Comparison of ENCODE assay signal across 9 mouse cellular contexts in genomic region chr10:107389505-107389904, GRCm38 (mm10).
A peak's percentile ranks its signal among the peaks of the same experiment; 100 is the strongest.
DNase-seq lines count a peak whose midpoint lies in the region; ATAC-seq and TF ChIP-seq lines count a peak whose summit lies in the region.
"Had no signal": no experiment of that assay in that cellular context is flagged by ENCODE, and none has a peak within 500 bp of the region (broad histone marks: within the 10 kb centered on the region; RNA-seq: fewer than 3 reads in every experiment).

No protein-coding gene starts in this region.

- TF ChIP-seq EP300 in liver, embryonic 14.5 days (IDR thresholded peaks at IDR 0.05; ENCODE audit: low read depth) = no peak

- no peak overlapping the region for H3K9ac ChIP-seq in liver, adult 2 months (ENCODE audit: low read depth, low read length)
- H3K9ac ChIP-seq in liver, embryonic 12.5 days = no peak overlapping the region
- H3K9ac ChIP-seq in kidney, postnatal 0 days (ENCODE audit: low read depth, low read length) = no peak overlapping the region
- H3K9ac ChIP-seq in liver, embryonic 14.5 days (replicated peaks) = no peak overlapping the region
- H3K9ac ChIP-seq: liver, embryonic 15.5 days had no signal

- no peak overlapping the region for H3K27ac ChIP-seq in liver, adult 2 months (replicated peaks; ENCODE audit: insufficient read depth, low read depth, low read length)
- no peak overlapping the region for H3K27ac ChIP-seq in liver, embryonic 12.5 days
- H3K27ac ChIP-seq in kidney, postnatal 0 days = no peak overlapping the region
- H3K27ac ChIP-seq in liver, embryonic 14.5 days = no peak overlapping the region
- H3K27ac ChIP-seq: liver, embryonic 15.5 days had no signal

- H3K36me3 ChIP-seq in liver, adult 2 months (ENCODE audit: control insufficient read depth, insufficient read depth, low read length) = peaks cover 1% of the 10 kb centered on the region; the same call in 1 of the 2 replicates
- H3K36me3 ChIP-seq in liver, embryonic 12.5 days = no peaks in the 10 kb centered on the region
- H3K36me3 ChIP-seq in kidney, postnatal 0 days (ENCODE audit: insufficient read depth, low read length) = no peaks in the 10 kb centered on the region
- H3K36me3 ChIP-seq in liver, embryonic 14.5 days (replicated peaks; ENCODE audit: control insufficient read depth, insufficient read depth, low read depth) = no peaks in the 10 kb centered on the region
- H3K36me3 ChIP-seq: liver, embryonic 15.5 days had no signal

- no peak overlapping the region for H3K4me3 ChIP-seq in liver, adult 2 months (ENCODE audit: insufficient read depth, low read depth, low read length)
- H3K4me3 ChIP-seq in liver, embryonic 12.5 days = no peak overlapping the region
- H3K4me3 ChIP-seq in kidney, postnatal 0 days (replicated peaks; ENCODE audit: low read depth, low read length) = no peak overlapping the region
- H3K4me3 ChIP-seq in liver, embryonic 14.5 days (ENCODE audit: insufficient read depth in 1 of 2, low read depth in 2 of 2, low read length in 2 of 2) = no peak overlapping the region
- H3K4me3 ChIP-seq: liver, embryonic 15.5 days had no signal

- H3K79me2 ChIP-seq in liver, adult 2 months (ENCODE audit: control insufficient read depth, insufficient read depth, low read length) = no peaks in the 10 kb centered on the region

- H3K4me2 ChIP-seq in liver, embryonic 12.5 days = no peak overlapping the region
- no peak overlapping the region for H3K4me2 ChIP-seq in kidney, postnatal 0 days (ENCODE audit: low read length)
- no peak overlapping the region for H3K4me2 ChIP-seq in liver, embryonic 14.5 days (ENCODE audit: low read depth)
- H3K4me2 ChIP-seq: liver, embryonic 15.5 days had no signal

- no peaks in the 10 kb centered on the region for H3K27me3 ChIP-seq in liver, adult 2 months (ENCODE audit: control insufficient read depth, insufficient read depth, low read length)
- no peaks in the 10 kb centered on the region for H3K27me3 ChIP-seq in liver, embryonic 12.5 days (replicated peaks)
- no peaks in the 10 kb centered on the region for H3K27me3 ChIP-seq in kidney, postnatal 0 days (ENCODE audit: insufficient read depth, low read length)
- no peaks in the 10 kb centered on the region for H3K27me3 ChIP-seq in liver, embryonic 14.5 days (ENCODE audit: control insufficient read depth, insufficient read depth, low read length)
- H3K27me3 ChIP-seq: liver, embryonic 15.5 days had no signal

- no peak for ATAC-seq in liver, embryonic 12.5 days
- ATAC-seq in kidney, postnatal 0 days (replicated peaks; ENCODE audit: low FRiP score, low read depth) = peak; percentile 87
- ATAC-seq in liver, embryonic 14.5 days (ENCODE audit: insufficient read depth) = no peak

- peak; percentile 84 for TF ChIP-seq CTCF in liver, adult 2 months (IDR thresholded peaks at IDR 0.05; ENCODE audit: low read depth, low read length)
- TF ChIP-seq CTCF in kidney, postnatal 0 days (IDR thresholded peaks at IDR 0.05; ENCODE audit: low read depth) = peak; percentile 77
- peak; percentile 55 for TF ChIP-seq CTCF in liver, embryonic 14.5 days (IDR thresholded peaks at IDR 0.05; ENCODE audit: low read depth)

- DNase-seq in liver, adult 2 months (ENCODE audit: extremely low read depth, low read depth, low spot score) = peak; percentile 52
- DNase-seq in cerebellum, postnatal 36 days = peak; percentile 83 to 90
- DNase-seq in gastrocnemius, postnatal 25 days = peak; percentile 7
- peak; percentile 45 for DNase-seq in kidney, postnatal 0 days (ENCODE audit: low spot score)
- no peak for DNase-seq in liver, embryonic 14.5 days (ENCODE audit: low read depth in 3 of 3, low spot score in 3 of 3)
- peak; percentile 83 for DNase-seq in right cerebral cortex, adult 18-20 months
- no peak for DNase-seq in B cell, adult 2 months

- no peak for TF ChIP-seq POLR2A in liver, adult 2 months (IDR thresholded peaks at IDR 0.05; ENCODE audit: extremely low read depth, insufficient read depth, low read length)

- no peaks in the 10 kb centered on the region for H3K9me3 ChIP-seq in liver, embryonic 12.5 days (replicated peaks)
- no peaks in the 10 kb centered on the region for H3K9me3 ChIP-seq in kidney, postnatal 0 days (replicated peaks; ENCODE audit: low read length)
- no peaks in the 10 kb centered on the region for H3K9me3 ChIP-seq in liver, embryonic 14.5 days (ENCODE audit: control insufficient read depth, low read length)
- H3K9me3 ChIP-seq: liver, embryonic 15.5 days had no signal

- H3K4me1 ChIP-seq in liver, adult 2 months (ENCODE audit: control insufficient read depth, insufficient read depth, low read length) = no peaks in the 10 kb centered on the region
- H3K4me1 ChIP-seq in liver, embryonic 12.5 days = no peaks in the 10 kb centered on the region
- no peaks in the 10 kb centered on the region for H3K4me1 ChIP-seq in kidney, postnatal 0 days (replicated peaks; ENCODE audit: insufficient read depth, low read length)
- H3K4me1 ChIP-seq in liver, embryonic 14.5 days (replicated peaks; ENCODE audit: control insufficient read depth in 2 of 2, insufficient read depth in 2 of 2, low read length in 1 of 2) = no peaks in the 10 kb centered on the region
- H3K4me1 ChIP-seq: liver, embryonic 15.5 days had no signal

- WGBS in liver, adult 2 months = 45% methylated on average over 4 of the region's 4 CpGs
- 43% methylated on average over 4 of the region's 4 CpGs for WGBS in liver, embryonic 12.5 days (ENCODE audit: insufficient replicate concordance)
- WGBS in kidney, postnatal 0 days = 51% methylated on average over 4 of the region's 4 CpGs
- 37% methylated on average over 4 of the region's 4 CpGs for WGBS in liver, embryonic 14.5 days (ENCODE audit: insufficient replicate concordance)

Comparison
In these comparisons a context has a peak if more than half of its experiments do, and no peak if none do; other contexts are left out.
1. DNase-seq: peak in liver, adult 2 months (single experiment), cerebellum, postnatal 36 days (2 of 2), gastrocnemius, postnatal 25 days (single experiment), kidney, postnatal 0 days (single experiment) and right cerebral cortex, adult 18-20 months (single experiment); none in liver, embryonic 14.5 days (0 of 3) and B cell, adult 2 months (0 of 2).
2. Peak in every context shown above with its lines, with median percentiles within 50 percentile points of each other: CTCF ChIP-seq.